Mouse (Mus musculus): ENCODE data around the gene Gramd1c.

GRCm38 (mm10) chr16:43972391-43972790 is 90.8 kb downstream of the Gramd1c start:
- no peak for TF ChIP-seq GATA1 (IDR thresholded peaks at IDR 0.05; ENCODE audit: borderline replicate concordance, low read length)
- no peak for TF ChIP-seq FLI1 (IDR thresholded peaks at IDR 0.05; ENCODE audit: low read length)

Measured in megakaryocyte, embryonic 14.5 days (primary cell).